Mouse (Mus musculus) bone marrow, adult 2 months (tissue): ENCODE measurements around the gene Evx1.

Experiments used
- CTCF ChIP-seq: fragments of 200-500 bp; IDR thresholded peaks from 2 replicates; pipeline ENCODE4 v1.5.1; 2011; ENCODE audit warnings: low read length, control low read depth; ENCODE audit not compliant: control insufficient read depth, insufficient read depth
- POLR2A ChIP-seq: fragments of 200-500 bp; IDR thresholded peaks from 2 replicates; pipeline ENCODE4 v1.6.1; 2011; ENCODE audit warnings: low read depth, mild to moderate bottlenecking, control low read depth, low read length, borderline replicate concordance; ENCODE audit not compliant: control insufficient read depth

DNA sequence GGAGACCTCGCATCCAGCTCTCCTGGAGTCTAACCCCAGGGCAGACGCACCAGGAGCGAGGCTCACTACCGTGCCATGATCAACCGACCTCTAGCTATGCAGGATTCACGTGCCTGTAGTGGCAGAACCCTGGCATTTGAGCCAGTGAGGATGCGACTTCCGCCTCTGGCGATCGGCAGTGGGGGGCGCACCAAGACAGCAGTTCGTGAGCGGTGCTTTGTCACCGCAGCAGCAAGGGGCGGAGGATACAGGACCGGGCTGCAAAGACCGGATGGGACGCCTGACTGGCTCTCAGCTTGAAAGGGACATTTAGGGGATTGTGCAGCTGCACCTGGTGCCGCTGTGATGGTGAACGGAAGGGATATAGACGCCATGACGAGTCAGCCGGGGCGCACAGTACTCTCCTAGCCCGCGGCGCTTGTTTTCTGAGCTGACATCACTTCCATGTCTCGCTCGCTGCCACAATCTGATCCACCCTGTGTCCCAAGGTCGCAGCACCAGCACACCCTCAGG is 7.4 kb upstream of the Evx1 start:
- TF ChIP-seq POLR2A (no peak), CTCF (peak; percentile 55)
